In genomic region chr13:43499731-43500482, GRCm38 (mm10) we compare ENCODE assay signal across 10 mouse cellular contexts.
"Had no signal": no experiment of that assay in that cellular context is flagged by ENCODE, and none has a peak within 500 bp of the region (broad histone marks: within the 10 kb centered on the region; RNA-seq: fewer than 3 reads in every experiment).

No protein-coding gene starts in this region.

- ATAC-seq: intestine, embryonic 16.5 days; midbrain, embryonic 16.5 days had no signal

- H3K9me3 ChIP-seq: limb, embryonic 13.5 days; lung, embryonic 15.5 days had no signal

- H3K27ac ChIP-seq: kidney, postnatal 0 days; limb, embryonic 13.5 days; liver, embryonic 15.5 days; lung, embryonic 15.5 days; midbrain, embryonic 12.5 days had no signal

- H3K36me3 ChIP-seq: limb, embryonic 13.5 days; liver, embryonic 15.5 days; lung, embryonic 15.5 days; midbrain, embryonic 12.5 days had no signal

- H3K4me3 ChIP-seq: limb, embryonic 13.5 days; liver, embryonic 15.5 days; lung, embryonic 15.5 days; midbrain, embryonic 12.5 days had no signal

- H3K9ac ChIP-seq: limb, embryonic 13.5 days; liver, embryonic 15.5 days; lung, embryonic 15.5 days; midbrain, embryonic 12.5 days had no signal

- H3K4me2 ChIP-seq: limb, embryonic 13.5 days; liver, embryonic 11.5 days; liver, embryonic 15.5 days; lung, embryonic 15.5 days; midbrain, embryonic 12.5 days had no signal

- H3K27me3 ChIP-seq: limb, embryonic 13.5 days; liver, embryonic 15.5 days; lung, embryonic 15.5 days; midbrain, embryonic 12.5 days had no signal

- DNase-seq: left cerebral cortex, postnatal 4 days; right cerebral cortex, postnatal 14 days had no signal
